Mouse (Mus musculus) G1E (cell line): ENCODE results near the gene Cdk5r2. TPM values are rescaled to one million over a fixed set of nuclear protein-coding genes. Genes with fewer than 3 reads are reported as not detected.

Experiments
- ATAC-seq: 2 replicates; pipeline ENCODE4 v1.8.0; 2016; ENCODE audit warnings: mild to moderate bottlenecking; ENCODE audit not compliant: insufficient number of reproducible peaks, poor library complexity, low FRiP score, severe bottlenecking; ENCODE audit errors: extremely low read depth
- DNase-seq: peaks from one replicate; pipeline ENCODE4 v3.0.0; 2012; ENCODE audit warnings: low spot score
- H3K27me3 ChIP-seq: 2 replicates; pipeline ENCODE4 v1.6.1; 2012; ENCODE audit warnings: mild to moderate bottlenecking, low read length, inconsistent platforms; ENCODE audit not compliant: insufficient read depth
- H3K36me3 ChIP-seq: replicated peaks from 2 replicates; pipeline ENCODE3; 2012; ENCODE audit warnings: mild to moderate bottlenecking, inconsistent platforms
- H3K4me1 ChIP-seq: 2 replicates; pipeline ENCODE4 v1.6.1; 2012; ENCODE audit warnings: low read depth, low read length, inconsistent platforms, mixed read lengths; ENCODE audit not compliant: insufficient read depth
- H3K4me3 ChIP-seq: 2 replicates; pipeline ENCODE4 v1.5.1; 2012; ENCODE audit warnings: low read depth, mild to moderate bottlenecking, inconsistent platforms, low read length, moderate library complexity, mixed read lengths
- H3K9me3 ChIP-seq: replicated peaks from 2 replicates; pipeline ENCODE4 v1.6.1; 2012; ENCODE audit warnings: inconsistent platforms
- CTCF ChIP-seq: IDR thresholded peaks from 2 replicates; pipeline ENCODE4 v1.5.1; 2012; ENCODE audit warnings: low read depth, low read length, inconsistent platforms, mixed read lengths
- GATA1 ChIP-seq: IDR thresholded peaks from 2 replicates; pipeline ENCODE4 v1.6.1; 2012; ENCODE audit warnings: borderline replicate concordance, low read length, inconsistent platforms, mixed read lengths
- GATA2 ChIP-seq: IDR thresholded peaks from 2 replicates; pipeline ENCODE4 v1.6.1; 2012; ENCODE audit warnings: low read depth, low read length, inconsistent platforms, borderline replicate concordance
- POLR2AphosphoS5 ChIP-seq: IDR thresholded peaks from 2 replicates; pipeline ENCODE4 v1.6.1; 2012; ENCODE audit warnings: low read depth, low read length, inconsistent platforms; ENCODE audit not compliant: insufficient replicate concordance
- TAL1 ChIP-seq: conservative IDR thresholded peaks from 2 replicates; pipeline ENCODE4 v1.6.1; 2012; ENCODE audit warnings: low read depth, low read length, inconsistent platforms, mixed read lengths
- polyA plus RNA-seq: library from polyadenylated mRNA; stranded (reverse); fragments of >175 nt; gene quantifications from 2 replicates; pipeline ENCODE4 v1.2.3, GENCODE M21; 2012
- total RNA-seq, 2 experiments: library from RNA; stranded (forward) in 1 of 2; stranded (reverse) in 1 of 2; fragments of 200-1000 nt in 1 of 2; fragments of >200 nt in 1 of 2; fragmentation: Nextera tagmentation in 1 of 2; gene quantifications; 2 replicates each; pipeline ENCODE4 v1.2.3; 2014 to 2017

Cdk5r2 gene
- total and polyA plus RNA-seq, 3 experiments: not detected

GRCm38 (mm10) chr1:74857201-74857600 lies 2.5 kb downstream of the Cdk5r2 start:
- Histone ChIP-seq H3K36me3 (no peaks in the 10 kb centered on the region), H3K9me3 (peaks cover 29% of the 10 kb centered on the region), H3K4me3 (no peak overlapping the region), H3K27me3 (no peaks in the 10 kb centered on the region), H3K4me1 (no peaks in the 10 kb centered on the region)
- DNase-seq: no peak
- ATAC-seq: no peak
- no peak for TF ChIP-seq GATA1
- no peak for TF ChIP-seq GATA2
- no peak for TF ChIP-seq CTCF
- no peak for TF ChIP-seq TAL1

GRCm38 (mm10) chr1:74857677-74858076 lies 2.9 kb downstream of the Cdk5r2 start:
- ATAC-seq: no peak
- DNase-seq: no peak
- H3K4me3 ChIP-seq: no peak overlapping the region
- peaks cover 29% of the 10 kb centered on the region for H3K9me3 ChIP-seq
- TF ChIP-seq CTCF (no peak), POLR2AphosphoS5 (no peak), GATA2 (no peak), TAL1 (no peak), GATA1 (no peak)
- H3K27me3 ChIP-seq: no peaks in the 10 kb centered on the region
- no peaks in the 10 kb centered on the region for H3K36me3 ChIP-seq
- no peaks in the 10 kb centered on the region for H3K4me1 ChIP-seq

GRCm38 (mm10) chr1:74858171-74858719 lies 3.5 kb downstream of the Cdk5r2 start:
- no peak for ATAC-seq

GRCm38 (mm10) chr1:74858805-74859204 lies 4.1 kb downstream of the Cdk5r2 start:
- H3K27me3 ChIP-seq: no peaks in the 10 kb centered on the region
- no peaks in the 10 kb centered on the region for H3K36me3 ChIP-seq
- no peak overlapping the region for H3K4me3 ChIP-seq
- no peak for DNase-seq
- no peaks in the 10 kb centered on the region for H3K4me1 ChIP-seq
- no peak for ATAC-seq
- TF ChIP-seq GATA1 (no peak), TAL1 (no peak), CTCF (no peak), POLR2AphosphoS5 (no peak), GATA2 (no peak)
- H3K9me3 ChIP-seq: peaks cover 29% of the 10 kb centered on the region

More at GRCm38 (mm10) chr1:74858171-74858719, 3.5 kb downstream of the Cdk5r2 start:
- no peak for DNase-seq
- no peaks in the 10 kb centered on the region for H3K27me3 ChIP-seq
- TF ChIP-seq GATA2 (no peak), TAL1 (no peak)
- peaks cover 29% of the 10 kb centered on the region for H3K9me3 ChIP-seq
- H3K36me3 ChIP-seq: no peaks in the 10 kb centered on the region
- H3K4me1 ChIP-seq: no peaks in the 10 kb centered on the region
- no peak overlapping the region for H3K4me3 ChIP-seq

GRCm38 (mm10) chr1:74859223-74859984 lies 4.7 kb downstream of the Cdk5r2 start:
- H3K9me3 ChIP-seq: peaks cover 29% of the 10 kb centered on the region
- H3K36me3 ChIP-seq: no peaks in the 10 kb centered on the region
- DNase-seq (no peak), ATAC-seq (no peak)
- H3K4me3 ChIP-seq: no peak overlapping the region
- no peaks in the 10 kb centered on the region for H3K27me3 ChIP-seq
- TF ChIP-seq GATA1: no peak
- no peaks in the 10 kb centered on the region for H3K4me1 ChIP-seq

GRCm38 (mm10) chr1:74861783-74862182 lies 7.0 kb downstream of the Cdk5r2 start:
- peaks cover 7% of the 10 kb centered on the region for H3K9me3 ChIP-seq
- no peaks in the 10 kb centered on the region for H3K36me3 ChIP-seq
- H3K4me1 ChIP-seq: no peaks in the 10 kb centered on the region
- H3K4me3 ChIP-seq: no peak overlapping the region
- H3K27me3 ChIP-seq: no peaks in the 10 kb centered on the region
- DNase-seq: no peak
- ATAC-seq: no peak
- no peak for TF ChIP-seq GATA2
- no peak for TF ChIP-seq CTCF
- no peak for TF ChIP-seq POLR2AphosphoS5
- no peak for TF ChIP-seq GATA1

GRCm38 (mm10) chr1:74872218-74872617 lies 17.5 kb downstream of the Cdk5r2 start:
- Histone ChIP-seq H3K4me1 (no peaks in the 10 kb centered on the region), H3K36me3 (no peaks in the 10 kb centered on the region), H3K4me3 (no peak overlapping the region), H3K9me3 (no peaks in the 10 kb centered on the region), H3K27me3 (0 out of 2 replicates have a peak, but pooled peaks cover 3% of the 10 kb centered on the region)
- TF ChIP-seq TAL1 (no peak), CTCF (no peak), GATA1 (no peak), POLR2AphosphoS5 (no peak), GATA2 (no peak)
- no peak for DNase-seq
- no peak for ATAC-seq
